In the genomic region with DNA sequence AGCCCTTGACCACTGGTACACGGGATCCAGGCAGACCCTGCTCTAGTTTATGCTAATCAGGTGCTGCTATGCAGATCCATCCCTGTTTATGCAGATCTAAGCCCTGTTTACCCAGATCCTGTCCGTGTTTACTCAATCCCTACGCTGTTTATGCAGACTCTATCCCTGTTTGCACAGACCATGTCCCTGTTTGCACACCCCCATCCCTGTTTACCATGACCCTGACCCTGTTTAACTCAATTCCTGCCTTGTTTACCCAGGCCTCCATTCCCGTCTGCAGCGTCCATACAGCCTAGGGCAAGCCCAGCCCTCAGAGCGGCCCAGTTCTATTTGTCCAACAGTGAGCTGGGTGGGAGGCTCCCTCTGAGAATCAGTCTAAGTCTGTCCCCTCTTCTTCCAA, we compare ENCODE assay signal across 18 mouse cellular contexts. TPM values are rescaled to one million over a fixed set of nuclear protein-coding genes. Genes with fewer than 3 reads are reported as not detected.
DNase-seq lines count a peak whose midpoint lies in the region; ATAC-seq and TF ChIP-seq lines count a peak whose summit lies in the region.
"Had no signal": no experiment of that assay in that cellular context is flagged by ENCODE, and none has a peak within 500 bp of the region (broad histone marks: within the 10 kb centered on the region; RNA-seq: fewer than 3 reads in every experiment).

No protein-coding gene starts in this region.

- WGBS in lung, embryonic 14.5 days, result 19% methylated on average over 6 of the region's 6 CpGs
- 27% methylated on average over 6 of the region's 6 CpGs for WGBS in liver, adult 2 months
- WGBS in liver, postnatal 0 days (ENCODE audit: insufficient replicate concordance), result 45% methylated on average over 6 of the region's 6 CpGs
- 33% methylated on average over 6 of the region's 6 CpGs for WGBS in stomach, embryonic 14.5 days

- no peak overlapping the region for H3K4me2 ChIP-seq in lung, embryonic 14.5 days
- peak overlapping the region; percentile 38; the same call in 1 of the 2 replicates for H3K4me2 ChIP-seq in liver, postnatal 0 days (ENCODE audit: low read depth, low read length)
- no peak overlapping the region for H3K4me2 ChIP-seq in stomach, embryonic 14.5 days (replicated peaks; ENCODE audit: low read depth, low read length)

- H3K9ac ChIP-seq in lung, embryonic 14.5 days, result no peak overlapping the region
- H3K9ac ChIP-seq in liver, adult 2 months (ENCODE audit: low read depth, low read length), result no peak overlapping the region
- H3K9ac ChIP-seq in liver, postnatal 0 days (replicated peaks), result no peak overlapping the region; the same call in 1 of the 2 replicates
- no peak overlapping the region for H3K9ac ChIP-seq in stomach, embryonic 14.5 days (replicated peaks; ENCODE audit: low read depth, low read length)
- H3K9ac ChIP-seq: heart, embryonic 15.5 days had no signal

- intact Hi-C loops in left cerebral cortex, postnatal 36 days (cut with DNase I), result no loop called here

- ATAC-seq in lung, embryonic 14.5 days (ENCODE audit: insufficient read depth), result peak; percentile 14; the same call in 1 of the 2 replicates
- peak; percentile 86 for ATAC-seq in liver, postnatal 0 days
- no peak; the same call in 1 of the 2 replicates for ATAC-seq in stomach, embryonic 14.5 days (ENCODE audit: insufficient number of reproducible peaks, insufficient read depth, low FRiP score, low read depth)
- ATAC-seq: forebrain, embryonic 16.5 days; inflammation-experienced regulatory T-cells, adult 6 months had no signal

- no peaks in the 10 kb centered on the region for H3K9me3 ChIP-seq in lung, embryonic 14.5 days (ENCODE audit: low read depth, low read length)
- no peaks in the 10 kb centered on the region for H3K9me3 ChIP-seq in liver, postnatal 0 days (ENCODE audit: low read length)
- no peaks in the 10 kb centered on the region for H3K9me3 ChIP-seq in stomach, embryonic 14.5 days (ENCODE audit: control insufficient read depth, low read depth, low read length)
- H3K9me3 ChIP-seq: heart, embryonic 15.5 days had no signal

- TF ChIP-seq POLR2A in liver, adult 2 months (IDR thresholded peaks at IDR 0.05; ENCODE audit: extremely low read depth, insufficient read depth, low read length), result no peak

- no peaks in the 10 kb centered on the region for H3K79me2 ChIP-seq in liver, adult 2 months (ENCODE audit: control insufficient read depth, insufficient read depth, low read length)

- DNase-seq in lung, embryonic 14.5 days, result peak; percentile 46
- no peak for DNase-seq in lung, postnatal 14 days
- peak; percentile 69 for DNase-seq in liver, adult 2 months (ENCODE audit: extremely low read depth, low read depth, low spot score)
- peak; percentile 48 for DNase-seq in liver, postnatal 0 days
- no peak for DNase-seq in right cerebral cortex, adult 2 months (ENCODE audit: low spot score in 2 of 2)
- no peak for DNase-seq in left cerebral cortex, postnatal 36 days (ENCODE audit: low spot score in 2 of 2)
- no peak for DNase-seq in ovary, postnatal 14 days (ENCODE audit: low spot score)
- DNase-seq: adrenal gland, adult 8-10 months; cerebellum, adult 9-11 months; gastrocnemius, postnatal 25 days; kidney, postnatal 4 days; thymus, adult 18-20 months had no signal

- no peaks in the 10 kb centered on the region for H3K27me3 ChIP-seq in lung, embryonic 14.5 days (ENCODE audit: insufficient read depth, low read length)
- no peaks in the 10 kb centered on the region for H3K27me3 ChIP-seq in liver, adult 2 months (ENCODE audit: control insufficient read depth, insufficient read depth, low read length)
- no peaks in the 10 kb centered on the region for H3K27me3 ChIP-seq in liver, postnatal 0 days (ENCODE audit: insufficient read depth, low read length)
- H3K27me3 ChIP-seq in stomach, embryonic 14.5 days (ENCODE audit: control insufficient read depth, insufficient read depth, low read length), result no peaks in the 10 kb centered on the region

- no peak overlapping the region for H3K4me3 ChIP-seq in lung, embryonic 14.5 days (ENCODE audit: low read depth, low read length)
- no peak overlapping the region for H3K4me3 ChIP-seq in liver, adult 2 months (ENCODE audit: insufficient read depth, low read depth, low read length)
- no peak overlapping the region for H3K4me3 ChIP-seq in liver, postnatal 0 days (ENCODE audit: low read depth, low read length)
- no peak overlapping the region for H3K4me3 ChIP-seq in stomach, embryonic 14.5 days (ENCODE audit: low read depth, low read length)
- H3K4me3 ChIP-seq: heart, embryonic 15.5 days; left cerebral cortex, adult 2 months; myocyte had no signal

- H3K27ac ChIP-seq in lung, embryonic 14.5 days (ENCODE audit: low read depth), result no peak overlapping the region
- no peak overlapping the region for H3K27ac ChIP-seq in liver, adult 2 months (replicated peaks; ENCODE audit: insufficient read depth, low read depth, low read length)
- peak overlapping the region; percentile 63 for H3K27ac ChIP-seq in liver, postnatal 0 days (ENCODE audit: low read depth)
- H3K27ac ChIP-seq in stomach, embryonic 14.5 days (ENCODE audit: low read length), result peak overlapping the region; percentile 56; the same call in 1 of the 2 replicates

- peaks cover 34% of the 10 kb centered on the region for H3K4me1 ChIP-seq in lung, embryonic 14.5 days (ENCODE audit: insufficient read depth)
- peaks cover 13% of the 10 kb centered on the region for H3K4me1 ChIP-seq in liver, adult 2 months (ENCODE audit: control insufficient read depth, insufficient read depth, low read length)
- H3K4me1 ChIP-seq in liver, postnatal 0 days (ENCODE audit: insufficient read depth), result peaks cover 40% of the 10 kb centered on the region
- peaks cover 27% of the 10 kb centered on the region for H3K4me1 ChIP-seq in stomach, embryonic 14.5 days (ENCODE audit: control insufficient read depth, insufficient read depth, low read length)

- no peaks in the 10 kb centered on the region for H3K36me3 ChIP-seq in lung, embryonic 14.5 days (ENCODE audit: insufficient read depth)
- H3K36me3 ChIP-seq in liver, adult 2 months (ENCODE audit: control insufficient read depth, insufficient read depth, low read length), result no peaks in the 10 kb centered on the region
- no peaks in the 10 kb centered on the region for H3K36me3 ChIP-seq in liver, postnatal 0 days (replicated peaks; ENCODE audit: insufficient read depth, low read length)
- no peaks in the 10 kb centered on the region for H3K36me3 ChIP-seq in stomach, embryonic 14.5 days (ENCODE audit: control insufficient read depth, insufficient read depth, low read length)
- H3K36me3 ChIP-seq: heart, embryonic 15.5 days had no signal

- TF ChIP-seq EP300 in liver, postnatal 0 days (IDR thresholded peaks at IDR 0.05; ENCODE audit: low read depth), result peak; percentile 15; the same call in 1 of the 2 replicates

- TF ChIP-seq CTCF in lung, embryonic 14.5 days (IDR thresholded peaks at IDR 0.05; ENCODE audit: low read depth), result no peak
- TF ChIP-seq CTCF in liver, adult 2 months (IDR thresholded peaks at IDR 0.05; ENCODE audit: low read depth, low read length), result no peak
- no peak for TF ChIP-seq CTCF in liver, postnatal 0 days (IDR thresholded peaks at IDR 0.05; ENCODE audit: low read depth)

RNA-seq across cellular contexts. Expression of a gene that starts 9.9 kb away (rescaled TPM):
- 11.5 and 15.4 TPM in 2 replicates for polyA plus RNA-seq in lung, embryonic 14.5 days (2014; fragmentation: Nextera tagmentation; extraction: Ambion mirVana)
- total RNA-seq in liver, adult 2 months (2014; rRNA removed), result 26.4 and 42.8 TPM in 2 replicates
- polyA plus RNA-seq in liver, adult 2 months (2012; rRNA removed), result 51.1 and 114 TPM in 2 replicates
- polyA plus RNA-seq in liver, postnatal 0 days (2015; fragmentation: Nextera tagmentation; extraction: Ambion mirVana), result 25.2 and 26.4 TPM in 2 replicates
- polyA plus RNA-seq in stomach, embryonic 14.5 days (2014; fragmentation: Nextera tagmentation; extraction: Ambion mirVana), result 30.7 and 30.9 TPM in 2 replicates
- total RNA-seq in left cerebral cortex, postnatal 36 days (2021), result 10 to 100 TPM; 60.1 to 71.2 TPM
- polyA plus RNA-seq: inflammation-experienced regulatory T-cells, adult 6 months had no signal

Comparison
In these comparisons a context has a peak if more than half of its experiments do, and no peak if none do; other contexts are left out.
1. DNase-seq: peak in lung, embryonic 14.5 days (single experiment), liver, adult 2 months (single experiment) and liver, postnatal 0 days (single experiment); none in lung, postnatal 14 days (single experiment), right cerebral cortex, adult 2 months (0 of 2), left cerebral cortex, postnatal 36 days (0 of 2) and ovary, postnatal 14 days (single experiment).
2. H3K27ac ChIP-seq: peak in liver, postnatal 0 days (single experiment) and stomach, embryonic 14.5 days (single experiment); none in lung, embryonic 14.5 days (single experiment) and liver, adult 2 months (single experiment).